Mouse (Mus musculus): ENCODE measurements around the gene Srp72.

GRCm38 (mm10) chr5:77038451-77038850, 64.0 kb downstream of the Srp72 start:
- TF ChIP-seq CTCF (conservative IDR thresholded peaks at IDR 0.05; ENCODE audit: low read length) (no peak), NANOG (IDR thresholded peaks at IDR 0.05; ENCODE audit: borderline replicate concordance, low read length) (no peak)
